ENCODE assay signal across 14 mouse cellular contexts in the genomic region with DNA sequence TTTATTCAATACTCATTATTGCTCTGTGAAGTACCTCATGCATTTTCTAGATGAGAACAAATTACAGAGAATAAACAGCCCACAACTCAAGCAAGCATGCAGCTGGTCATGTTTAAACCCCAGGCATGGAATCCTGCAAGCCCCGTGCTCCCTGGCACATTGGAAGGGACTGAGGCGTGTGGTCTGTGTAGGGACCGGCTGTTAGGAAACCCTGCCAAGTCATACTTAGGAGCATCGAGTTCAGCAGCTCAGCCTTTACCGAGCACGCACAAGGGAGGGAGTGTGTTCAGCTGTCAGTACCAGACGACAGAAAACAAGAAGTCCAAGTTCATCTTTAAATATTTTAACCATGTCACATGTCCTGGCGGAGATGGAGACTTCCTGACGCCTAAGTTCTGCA.
DNase-seq lines count a peak whose midpoint lies in the region; ATAC-seq and TF ChIP-seq lines count a peak whose summit lies in the region.
"Had no signal": no experiment of that assay in that cellular context is flagged by ENCODE, and none has a peak within 500 bp of the region (broad histone marks: within the 10 kb centered on the region; RNA-seq: fewer than 3 reads in every experiment).

No protein-coding gene starts in this region.

- intact Hi-C loops in gastrocnemius, postnatal 14 days (cut with DNase I; ENCODE audit: low total_unique reads), result no loop called here

- no peak for DNase-seq in forebrain, postnatal 0 days
- DNase-seq in forebrain, embryonic 11.5 days (ENCODE audit: low spot score), result no peak
- peak; percentile 9 for DNase-seq in liver, postnatal 0 days
- DNase-seq in liver, result no peak
- peak; percentile 22 for DNase-seq in brain, embryonic 14.5 days (ENCODE audit: low read depth)
- DNase-seq in gastrocnemius, postnatal 14 days, result peak; percentile 41
- no peak for DNase-seq in retina, embryonic 14.5 days (ENCODE audit: low spot score)
- DNase-seq in adrenal gland, adult (ENCODE audit: inconsistent age in 2 of 2, low spot score in 1 of 2), result no peak
- DNase-seq: adrenal gland, adult 8-10 months; spleen, adult 18-20 months had no signal

- H3K27me3 ChIP-seq in forebrain, postnatal 0 days (ENCODE audit: insufficient read depth, low read length), result no peaks in the 10 kb centered on the region
- no peaks in the 10 kb centered on the region for H3K27me3 ChIP-seq in forebrain, embryonic 11.5 days (ENCODE audit: control insufficient read depth, insufficient read depth, low read length)
- H3K27me3 ChIP-seq in liver, postnatal 0 days (ENCODE audit: insufficient read depth, low read length), result no peaks in the 10 kb centered on the region

- H3K4me2 ChIP-seq in forebrain, postnatal 0 days (ENCODE audit: low read depth), result no peak overlapping the region
- H3K4me2 ChIP-seq in forebrain, embryonic 11.5 days (ENCODE audit: low read depth, low read length, severe bottlenecking), result no peak overlapping the region
- H3K4me2 ChIP-seq in liver, postnatal 0 days (ENCODE audit: low read depth, low read length), result no peak overlapping the region

- peak; percentile 77 for ATAC-seq in forebrain, postnatal 0 days
- ATAC-seq in forebrain, embryonic 11.5 days (replicated peaks; ENCODE audit: low FRiP score), result no peak
- no peak for ATAC-seq in liver, postnatal 0 days
- ATAC-seq: hindbrain, embryonic 16.5 days had no signal

- H3K9ac ChIP-seq in forebrain, postnatal 0 days, result no peak overlapping the region
- H3K9ac ChIP-seq in forebrain, embryonic 11.5 days (ENCODE audit: low read length), result no peak overlapping the region
- no peak overlapping the region for H3K9ac ChIP-seq in liver, postnatal 0 days (replicated peaks)

- no peak for TF ChIP-seq CTCF in forebrain, postnatal 0 days (IDR thresholded peaks at IDR 0.05; ENCODE audit: low read depth)
- TF ChIP-seq CTCF in liver, postnatal 0 days (IDR thresholded peaks at IDR 0.05; ENCODE audit: low read depth), result no peak
- no peak for TF ChIP-seq CTCF in brain, embryonic 14.5 days (IDR thresholded peaks at IDR 0.05; ENCODE audit: borderline replicate concordance, extremely low read depth, insufficient read depth, insufficient read length)

- TF ChIP-seq EP300 in liver, postnatal 0 days (IDR thresholded peaks at IDR 0.05; ENCODE audit: low read depth), result no peak

- no peaks in the 10 kb centered on the region for H3K4me1 ChIP-seq in forebrain, postnatal 0 days (ENCODE audit: insufficient read depth)
- no peaks in the 10 kb centered on the region for H3K4me1 ChIP-seq in forebrain, embryonic 11.5 days (replicated peaks; ENCODE audit: control insufficient read depth, insufficient read depth, low read length)
- no peaks in the 10 kb centered on the region for H3K4me1 ChIP-seq in liver, postnatal 0 days (ENCODE audit: insufficient read depth)

- H3K4me3 ChIP-seq in forebrain, postnatal 0 days (ENCODE audit: low read depth, low read length), result no peak overlapping the region
- no peak overlapping the region for H3K4me3 ChIP-seq in forebrain, embryonic 11.5 days (ENCODE audit: low read depth, low read length)
- no peak overlapping the region for H3K4me3 ChIP-seq in liver, postnatal 0 days (ENCODE audit: low read depth, low read length)
- H3K4me3 ChIP-seq: erythroblast, embryonic 14.5 days; heart, adult 2 months had no signal

- no peaks in the 10 kb centered on the region for H3K9me3 ChIP-seq in forebrain, postnatal 0 days (ENCODE audit: low read length)
- H3K9me3 ChIP-seq in forebrain, embryonic 11.5 days (ENCODE audit: control insufficient read depth, low read length), result no peaks in the 10 kb centered on the region
- no peaks in the 10 kb centered on the region for H3K9me3 ChIP-seq in liver, postnatal 0 days (ENCODE audit: low read length)

- 62% methylated on average over 9 of the region's 9 CpGs for WGBS in forebrain, postnatal 0 days
- WGBS in forebrain, embryonic 11.5 days, result 89% methylated on average over 9 of the region's 9 CpGs
- 74% methylated on average over 9 of the region's 9 CpGs for WGBS in liver, postnatal 0 days (ENCODE audit: insufficient replicate concordance)

- no peaks in the 10 kb centered on the region; the same call in 1 of the 2 replicates for H3K36me3 ChIP-seq in forebrain, postnatal 0 days (ENCODE audit: insufficient read depth)
- no peaks in the 10 kb centered on the region for H3K36me3 ChIP-seq in forebrain, embryonic 11.5 days (ENCODE audit: control insufficient read depth, insufficient read depth, low read length)
- H3K36me3 ChIP-seq in liver, postnatal 0 days (replicated peaks; ENCODE audit: insufficient read depth, low read length), result peaks cover 16% of the 10 kb centered on the region

- TF ChIP-seq POLR2A in brain, embryonic 14.5 days (IDR thresholded peaks at IDR 0.05; ENCODE audit: borderline replicate concordance, extremely low read depth, insufficient read depth, insufficient read length, poor library complexity, severe bottlenecking), result no peak

- H3K27ac ChIP-seq in forebrain, postnatal 0 days (ENCODE audit: low read depth, low read length), result no peak overlapping the region
- H3K27ac ChIP-seq in forebrain, embryonic 11.5 days (ENCODE audit: low read depth, low read length), result no peak overlapping the region
- H3K27ac ChIP-seq in liver, postnatal 0 days (ENCODE audit: low read depth), result no peak overlapping the region
- H3K27ac ChIP-seq: heart, adult 2 months; macrophage had no signal

Comparison
In these comparisons a context has a peak if more than half of its experiments do, and no peak if none do; other contexts are left out.
1. DNase-seq: peak in liver, postnatal 0 days (single experiment), brain, embryonic 14.5 days (single experiment) and gastrocnemius, postnatal 14 days (single experiment); none in forebrain, postnatal 0 days (single experiment), forebrain, embryonic 11.5 days (single experiment), liver (single experiment), retina, embryonic 14.5 days (single experiment) and adrenal gland, adult (0 of 2).